Mouse (Mus musculus) liver, postnatal 0 days (tissue): ENCODE data around the gene Snx3.

Experiments
- CTCF ChIP-seq: sonication (generic); IDR thresholded peaks from 2 replicates; pipeline ENCODE4 v1.5.1; 2016; ENCODE audit warnings: antibody characterized with exemption, low read depth
- EP300 ChIP-seq: IDR thresholded peaks from 2 replicates; pipeline ENCODE4 v1.6.1; 2016; ENCODE audit warnings: antibody characterized with exemption, low read depth, mild to moderate bottlenecking

DNA sequence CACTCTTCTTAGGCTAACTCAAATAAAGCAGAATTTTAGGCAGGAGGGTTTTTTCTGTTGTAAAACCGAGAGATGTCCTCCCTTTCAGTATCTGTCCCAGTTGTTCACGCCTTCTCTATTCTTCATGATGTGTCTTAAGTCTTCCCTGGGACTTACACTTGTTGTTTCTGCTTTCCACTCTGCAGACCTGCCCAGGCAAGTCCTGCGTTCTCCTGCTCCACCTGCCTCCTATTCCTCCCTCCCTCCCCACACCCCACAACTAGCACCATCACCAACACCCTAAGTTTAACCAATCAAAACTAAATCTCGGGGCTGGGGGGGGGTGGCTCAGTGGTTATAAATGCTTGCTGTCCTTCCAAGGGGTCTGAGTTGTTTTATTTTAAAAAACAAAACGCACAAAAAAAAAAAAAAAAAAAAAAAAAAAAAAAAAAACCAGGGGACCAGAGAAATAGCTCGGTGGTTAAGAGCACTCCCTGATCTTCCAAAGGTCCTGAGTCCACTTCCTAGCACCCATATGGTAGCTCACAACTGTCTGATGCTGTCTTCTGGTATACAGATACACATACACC, 26.8 kb upstream of the Snx3 start:
- TF ChIP-seq CTCF (no peak), EP300 (no peak)
